Mouse (Mus musculus): ENCODE data around the gene Synrg. TPM values are rescaled to one million over a fixed set of nuclear protein-coding genes. Genes with fewer than 3 reads are reported as not detected.

Synrg gene
- polyA plus RNA-seq, 1 experiment: 4.8 TPM

GRCm38 (mm10) chr11:84066927-84067645 is 102.9 kb downstream of the Synrg start:
- H3K79me2 ChIP-seq (ENCODE audit: control insufficient read depth, insufficient read depth): peaks cover 40% of the 10 kb centered on the region
- peaks cover 14% of the 10 kb centered on the region for H3K79me3 ChIP-seq (ENCODE audit: low read depth)
- no peaks in the 10 kb centered on the region for H3K27me3 ChIP-seq (ENCODE audit: control insufficient read depth, insufficient read depth, insufficient read length)
- TF ChIP-seq FOSL1 (IDR thresholded peaks at IDR 0.05; ENCODE audit: insufficient read depth, low read length, poor library complexity, severe bottlenecking) (no peak), USF1 (IDR thresholded peaks at IDR 0.05; ENCODE audit: low read depth) (no peak), MYOG (IDR thresholded peaks at IDR 0.05; ENCODE audit: control insufficient read depth, extremely low read depth, insufficient read length) (no peak), CTCF (IDR thresholded peaks at IDR 0.05; ENCODE audit: control insufficient read depth, insufficient read depth, insufficient read length) (no peak), MAX (IDR thresholded peaks at IDR 0.05) (peak; percentile 73), MYOD1 (IDR thresholded peaks at IDR 0.05; ENCODE audit: control insufficient read depth, insufficient read length, low read depth) (peak; percentile 15), CEBPB (IDR thresholded peaks at IDR 0.05; ENCODE audit: low read depth) (no peak)
- H3ac ChIP-seq (ENCODE audit: control insufficient read depth, insufficient read length, low read depth): no peak overlapping the region
- H3K4me3 ChIP-seq (ENCODE audit: insufficient read depth, poor library complexity, severe bottlenecking): peak overlapping the region; percentile 56
- H3K36me3 ChIP-seq (ENCODE audit: control insufficient read depth, insufficient read depth): no peaks in the 10 kb centered on the region

GRCm38 (mm10) chr11:84067720-84068190 is 103.5 kb downstream of the Synrg start:
- Histone ChIP-seq H3ac (ENCODE audit: control insufficient read depth, insufficient read length, low read depth) (peak overlapping the region; percentile 97), H3K79me3 (ENCODE audit: low read depth) (peaks cover 14% of the 10 kb centered on the region), H3K36me3 (ENCODE audit: control insufficient read depth, insufficient read depth) (no peaks in the 10 kb centered on the region), H3K4me3 (ENCODE audit: insufficient read depth, poor library complexity, severe bottlenecking) (peak overlapping the region; percentile 56), H3K79me2 (ENCODE audit: control insufficient read depth, insufficient read depth) (peaks cover 36% of the 10 kb centered on the region), H3K27me3 (ENCODE audit: control insufficient read depth, insufficient read depth, insufficient read length) (no peaks in the 10 kb centered on the region)
- no peak for TF ChIP-seq MAX (IDR thresholded peaks at IDR 0.05)
- no peak for TF ChIP-seq USF1 (IDR thresholded peaks at IDR 0.05; ENCODE audit: low read depth)
- TF ChIP-seq MYOD1 (IDR thresholded peaks at IDR 0.05; ENCODE audit: control insufficient read depth, insufficient read length, low read depth): no peak
- no peak for TF ChIP-seq CEBPB (IDR thresholded peaks at IDR 0.05; ENCODE audit: low read depth)
- TF ChIP-seq FOSL1 (IDR thresholded peaks at IDR 0.05; ENCODE audit: insufficient read depth, low read length, poor library complexity, severe bottlenecking): no peak
- TF ChIP-seq MYOG (IDR thresholded peaks at IDR 0.05; ENCODE audit: control insufficient read depth, extremely low read depth, insufficient read length): no peak
- TF ChIP-seq CTCF (IDR thresholded peaks at IDR 0.05; ENCODE audit: control insufficient read depth, insufficient read depth, insufficient read length): no peak

GRCm38 (mm10) chr11:84068191-84069033 is 104.2 kb downstream of the Synrg start:
- peaks cover 33% of the 10 kb centered on the region for H3K79me2 ChIP-seq (ENCODE audit: control insufficient read depth, insufficient read depth)
- H3K79me3 ChIP-seq (ENCODE audit: low read depth): peaks cover 14% of the 10 kb centered on the region
- peak overlapping the region; percentile 56 for H3K4me3 ChIP-seq (ENCODE audit: insufficient read depth, poor library complexity, severe bottlenecking)
- no peaks in the 10 kb centered on the region for H3K27me3 ChIP-seq (ENCODE audit: control insufficient read depth, insufficient read depth, insufficient read length)
- peak overlapping the region; percentile 97 for H3ac ChIP-seq (ENCODE audit: control insufficient read depth, insufficient read length, low read depth)
- H3K36me3 ChIP-seq (ENCODE audit: control insufficient read depth, insufficient read depth): no peaks in the 10 kb centered on the region
- TF ChIP-seq MAX (IDR thresholded peaks at IDR 0.05): peak; percentile 23
- TF ChIP-seq USF1 (IDR thresholded peaks at IDR 0.05; ENCODE audit: low read depth): no peak

GRCm38 (mm10) chr11:84069034-84069370 is 104.8 kb downstream of the Synrg start, which contains the start of gene Dusp14:
Gene Dusp14, minus strand, starts transcription at chr11:84069261.
- TF ChIP-seq MYOD1 (IDR thresholded peaks at IDR 0.05; ENCODE audit: control insufficient read depth, insufficient read length, low read depth): no peak
- TF ChIP-seq MAX (IDR thresholded peaks at IDR 0.05): no peak
- no peak for TF ChIP-seq FOSL1 (IDR thresholded peaks at IDR 0.05; ENCODE audit: insufficient read depth, low read length, poor library complexity, severe bottlenecking)
- TF ChIP-seq MYOG (IDR thresholded peaks at IDR 0.05; ENCODE audit: control insufficient read depth, extremely low read depth, insufficient read length): no peak
- Histone ChIP-seq H3K36me3 (ENCODE audit: control insufficient read depth, insufficient read depth) (no peaks in the 10 kb centered on the region), H3K79me2 (ENCODE audit: control insufficient read depth, insufficient read depth) (peaks cover 27% of the 10 kb centered on the region), H3ac (ENCODE audit: control insufficient read depth, insufficient read length, low read depth) (peak within 1 kb of the TSS; percentile 97), H3K4me3 (ENCODE audit: insufficient read depth, poor library complexity, severe bottlenecking) (peak within 1 kb of the TSS; percentile 56), H3K27me3 (ENCODE audit: control insufficient read depth, insufficient read depth, insufficient read length) (no peaks in the 10 kb centered on the region), H3K79me3 (ENCODE audit: low read depth) (peaks cover 10% of the 10 kb centered on the region)

GRCm38 (mm10) chr11:84072904-84073651 is 108.8 kb downstream of the Synrg start:
- peaks cover under 1% of the 10 kb centered on the region for H3K36me3 ChIP-seq (ENCODE audit: control insufficient read depth, insufficient read depth)
- no peak for TF ChIP-seq USF1 (IDR thresholded peaks at IDR 0.05; ENCODE audit: low read depth)
- TF ChIP-seq CEBPB (IDR thresholded peaks at IDR 0.05; ENCODE audit: low read depth): peak; percentile 70

More at GRCm38 (mm10) chr11:84072904-84073651, 108.8 kb downstream of the Synrg start:
- no peaks in the 10 kb centered on the region for H3K27me3 ChIP-seq (ENCODE audit: control insufficient read depth, insufficient read depth, insufficient read length)
- no peak overlapping the region for H3K4me3 ChIP-seq (ENCODE audit: insufficient read depth, poor library complexity, severe bottlenecking)
- no peaks in the 10 kb centered on the region for H3K79me3 ChIP-seq (ENCODE audit: low read depth)
- H3ac ChIP-seq (ENCODE audit: control insufficient read depth, insufficient read length, low read depth): no peak overlapping the region
- no peaks in the 10 kb centered on the region for H3K79me2 ChIP-seq (ENCODE audit: control insufficient read depth, insufficient read depth)
